ENCODE assay signal across 11 mouse cellular contexts in the genomic region with DNA sequence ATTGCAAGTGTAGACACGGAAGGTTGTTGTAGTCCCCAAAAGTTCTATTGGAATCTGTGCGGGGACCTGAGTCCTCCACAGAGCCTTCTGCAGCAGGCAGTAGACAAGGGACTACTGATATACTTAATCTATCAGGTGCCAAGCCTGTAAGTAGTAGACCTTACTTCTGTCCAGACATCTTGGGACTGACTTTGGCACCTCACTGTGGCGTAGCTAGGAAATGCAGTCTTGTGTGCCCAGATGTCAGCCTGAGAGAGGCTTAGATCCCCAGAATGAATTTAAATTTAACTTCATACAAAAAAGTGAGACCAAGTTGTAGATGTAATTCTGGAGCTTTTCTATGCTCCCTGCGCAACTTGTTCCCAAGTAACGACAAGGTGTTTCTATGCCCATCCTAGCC. TPM values are rescaled to one million over a fixed set of nuclear protein-coding genes. Genes with fewer than 3 reads are reported as not detected.
A peak's percentile ranks its signal among the peaks of the same experiment; 100 is the strongest.
DNase-seq lines count a peak whose midpoint lies in the region; ATAC-seq and TF ChIP-seq lines count a peak whose summit lies in the region.
"Had no signal": no experiment of that assay in that cellular context is flagged by ENCODE, and none has a peak within 500 bp of the region (broad histone marks: within the 10 kb centered on the region; RNA-seq: fewer than 3 reads in every experiment).

No protein-coding gene starts in this region.

- 91% methylated on average over 5 of the region's 5 CpGs for WGBS in intestine, postnatal 0 days
- 92% methylated on average over 5 of the region's 5 CpGs for WGBS in intestine, embryonic 15.5 days
- 90% methylated on average over 5 of the region's 5 CpGs for WGBS in forebrain, postnatal 0 days

- no peak overlapping the region for H3K4me3 ChIP-seq in intestine, postnatal 0 days (ENCODE audit: low read depth, low read length)
- H3K4me3 ChIP-seq in intestine, embryonic 15.5 days (replicated peaks): no peak overlapping the region
- H3K4me3 ChIP-seq in forebrain, postnatal 0 days (ENCODE audit: low read depth, low read length): no peak overlapping the region
- H3K4me3 ChIP-seq: hindbrain, embryonic 12.5 days had no signal

- H3K27ac ChIP-seq in intestine, postnatal 0 days (ENCODE audit: low read depth, low read length): no peak overlapping the region
- H3K27ac ChIP-seq in intestine, embryonic 15.5 days: no peak overlapping the region
- no peak overlapping the region for H3K27ac ChIP-seq in forebrain, postnatal 0 days (ENCODE audit: low read depth, low read length)
- H3K27ac ChIP-seq: hindbrain, embryonic 12.5 days had no signal

- no peak for ATAC-seq in intestine, postnatal 0 days
- no peak for ATAC-seq in intestine, embryonic 15.5 days
- no peak for ATAC-seq in forebrain, postnatal 0 days

- H3K9me3 ChIP-seq in intestine, postnatal 0 days (ENCODE audit: control insufficient read depth): no peaks in the 10 kb centered on the region
- H3K9me3 ChIP-seq in intestine, embryonic 15.5 days: no peaks in the 10 kb centered on the region
- H3K9me3 ChIP-seq in forebrain, postnatal 0 days (ENCODE audit: low read length): no peaks in the 10 kb centered on the region
- H3K9me3 ChIP-seq: hindbrain, embryonic 12.5 days had no signal

- H3K4me2 ChIP-seq in intestine, postnatal 0 days (replicated peaks; ENCODE audit: low read depth): no peak overlapping the region
- no peak overlapping the region for H3K4me2 ChIP-seq in intestine, embryonic 15.5 days (replicated peaks)
- no peak overlapping the region for H3K4me2 ChIP-seq in forebrain, postnatal 0 days (ENCODE audit: low read depth)
- H3K4me2 ChIP-seq: hindbrain, embryonic 12.5 days had no signal

- DNase-seq in adrenal gland, postnatal 36 days: peak; percentile 12 to 19
- no peak for DNase-seq in adrenal gland, postnatal 10 days
- DNase-seq in thymus, postnatal 4 days: peak; percentile 30
- no peak for DNase-seq in thymus, postnatal 14 days
- DNase-seq in yolk sac, embryonic 10.5 days (ENCODE audit: low spot score): no peak
- no peak for DNase-seq in forebrain, postnatal 0 days
- DNase-seq: kidney, postnatal 4 days had no signal

- no peaks in the 10 kb centered on the region for H3K4me1 ChIP-seq in intestine, postnatal 0 days (replicated peaks; ENCODE audit: control insufficient read depth, insufficient read depth, low read length)
- H3K4me1 ChIP-seq in intestine, embryonic 15.5 days (replicated peaks): no peaks in the 10 kb centered on the region
- H3K4me1 ChIP-seq in forebrain, postnatal 0 days (ENCODE audit: insufficient read depth): no peaks in the 10 kb centered on the region
- H3K4me1 ChIP-seq: hindbrain, embryonic 12.5 days had no signal

- no peaks in the 10 kb centered on the region for H3K36me3 ChIP-seq in intestine, postnatal 0 days (ENCODE audit: control insufficient read depth, insufficient read depth)
- no peaks in the 10 kb centered on the region for H3K36me3 ChIP-seq in intestine, embryonic 15.5 days
- no peaks in the 10 kb centered on the region for H3K36me3 ChIP-seq in forebrain, postnatal 0 days (ENCODE audit: insufficient read depth)
- H3K36me3 ChIP-seq: hindbrain, embryonic 12.5 days had no signal

- TF ChIP-seq CTCF in intestine, postnatal 0 days (IDR thresholded peaks at IDR 0.05; ENCODE audit: low read depth): peak; percentile 27; the same call in 1 of the 2 replicates
- no peak for TF ChIP-seq CTCF in forebrain, postnatal 0 days (IDR thresholded peaks at IDR 0.05; ENCODE audit: low read depth)

- no peak overlapping the region for H3K9ac ChIP-seq in intestine, postnatal 0 days (ENCODE audit: low read depth, low read length)
- H3K9ac ChIP-seq in intestine, embryonic 15.5 days: no peak overlapping the region
- no peak overlapping the region for H3K9ac ChIP-seq in forebrain, postnatal 0 days
- H3K9ac ChIP-seq: hindbrain, embryonic 12.5 days had no signal

- H3K27me3 ChIP-seq in intestine, postnatal 0 days (replicated peaks; ENCODE audit: control insufficient read depth, insufficient read depth, low read length): no peaks in the 10 kb centered on the region
- H3K27me3 ChIP-seq in intestine, embryonic 15.5 days (replicated peaks): no peaks in the 10 kb centered on the region
- H3K27me3 ChIP-seq in forebrain, postnatal 0 days (ENCODE audit: insufficient read depth, low read length): no peaks in the 10 kb centered on the region
- H3K27me3 ChIP-seq: hindbrain, embryonic 12.5 days had no signal

RNA-seq across cellular contexts. Expression of gene Aox3, which starts 33.2 kb away (rescaled TPM):
- total RNA-seq in adrenal gland, postnatal 36 days (2021): 1 to 10 TPM; 4.1 to 4.7 TPM
- total RNA-seq in adrenal gland, postnatal 10 days (2021): 1 to 10 TPM; 5.5 to 9.2 TPM
- 0.16 and 0.47 TPM in 2 replicates for polyA plus RNA-seq in intestine, postnatal 0 days (2015; fragmentation: Nextera tagmentation; extraction: Ambion mirVana)
- 0.52 and 0.82 TPM in 2 replicates for polyA plus RNA-seq in intestine, embryonic 15.5 days (2015; fragmentation: Nextera tagmentation; extraction: Ambion mirVana)
- 0.77 and 0.90 TPM in 2 replicates for total RNA-seq in forebrain, postnatal 0 days (2014; rRNA removed)
- 0.33 and 0.49 TPM in 2 replicates for polyA plus RNA-seq in forebrain, postnatal 0 days (2015; fragmentation: Nextera tagmentation; extraction: Ambion mirVana)
- polyA plus RNA-seq: hindbrain, embryonic 12.5 days had no signal

RNA-seq across cellular contexts. Expression of gene Aox1, which starts 50.0 kb away (rescaled TPM):
- 10 to 100 TPM; 26.6 to 47.2 TPM for total RNA-seq in adrenal gland, postnatal 36 days (2021)
- total RNA-seq in adrenal gland, postnatal 10 days (2021): 10 to 100 TPM; 19.2 to 26.3 TPM
- polyA plus RNA-seq in intestine, postnatal 0 days (2015; fragmentation: Nextera tagmentation; extraction: Ambion mirVana): 0.08 TPM in 2 replicates
- polyA plus RNA-seq in intestine, embryonic 15.5 days (2015; fragmentation: Nextera tagmentation; extraction: Ambion mirVana): 0.08 and 0.13 TPM in 2 replicates
- 0.69 and 0.90 TPM in 2 replicates for total RNA-seq in forebrain, postnatal 0 days (2014; rRNA removed)
- polyA plus RNA-seq in forebrain, postnatal 0 days (2015; fragmentation: Nextera tagmentation; extraction: Ambion mirVana): 0.25 and 0.38 TPM in 2 replicates
- polyA plus RNA-seq: limb, embryonic 11.5 days had no signal

Comparison
In these comparisons a context has a peak if more than half of its experiments do, and no peak if none do; other contexts are left out.
1. DNase-seq: peak in adrenal gland, postnatal 36 days (2 of 2) and thymus, postnatal 4 days (single experiment); none in adrenal gland, postnatal 10 days (single experiment), thymus, postnatal 14 days (single experiment), yolk sac, embryonic 10.5 days (single experiment) and forebrain, postnatal 0 days (single experiment).
2. RNA of gene Aox1, which starts 50.0 kb away (total RNA-seq): 26.6 to 47.2 TPM in adrenal gland, postnatal 36 days and 19.2 to 26.3 TPM in adrenal gland, postnatal 10 days; 0.69 to 0.90 TPM in forebrain, postnatal 0 days; every median in the first group is over 10 times any median in the second.